Mouse (Mus musculus) kidney, adult 18-20 months (tissue): ENCODE results near the gene Paqr9.

ENCODE experiments used
- DNase-seq: peaks from one replicate; pipeline ENCODE4 v3.0.0; 2021

Paqr9 gene

DNA sequence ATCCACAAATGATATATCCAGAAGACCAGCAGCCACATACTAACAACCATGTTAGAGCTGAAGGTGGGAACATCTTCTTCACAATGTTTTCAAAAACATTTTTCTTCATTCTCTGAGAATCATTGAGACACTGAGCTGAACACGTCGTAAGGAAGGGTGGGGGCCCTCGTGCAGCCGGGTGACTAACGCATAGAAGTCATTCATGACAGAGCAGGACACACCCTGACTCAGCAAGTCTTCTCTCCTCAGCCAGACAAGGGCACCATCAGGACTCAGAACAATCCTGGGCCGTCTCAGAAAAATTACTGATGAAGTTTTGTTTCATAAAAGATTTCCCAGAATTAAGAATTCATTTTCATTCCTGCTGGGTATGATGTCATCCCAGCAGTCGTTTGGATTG, 12.8 kb upstream of the Paqr9 start:
- no peak for DNase-seq

DNA sequence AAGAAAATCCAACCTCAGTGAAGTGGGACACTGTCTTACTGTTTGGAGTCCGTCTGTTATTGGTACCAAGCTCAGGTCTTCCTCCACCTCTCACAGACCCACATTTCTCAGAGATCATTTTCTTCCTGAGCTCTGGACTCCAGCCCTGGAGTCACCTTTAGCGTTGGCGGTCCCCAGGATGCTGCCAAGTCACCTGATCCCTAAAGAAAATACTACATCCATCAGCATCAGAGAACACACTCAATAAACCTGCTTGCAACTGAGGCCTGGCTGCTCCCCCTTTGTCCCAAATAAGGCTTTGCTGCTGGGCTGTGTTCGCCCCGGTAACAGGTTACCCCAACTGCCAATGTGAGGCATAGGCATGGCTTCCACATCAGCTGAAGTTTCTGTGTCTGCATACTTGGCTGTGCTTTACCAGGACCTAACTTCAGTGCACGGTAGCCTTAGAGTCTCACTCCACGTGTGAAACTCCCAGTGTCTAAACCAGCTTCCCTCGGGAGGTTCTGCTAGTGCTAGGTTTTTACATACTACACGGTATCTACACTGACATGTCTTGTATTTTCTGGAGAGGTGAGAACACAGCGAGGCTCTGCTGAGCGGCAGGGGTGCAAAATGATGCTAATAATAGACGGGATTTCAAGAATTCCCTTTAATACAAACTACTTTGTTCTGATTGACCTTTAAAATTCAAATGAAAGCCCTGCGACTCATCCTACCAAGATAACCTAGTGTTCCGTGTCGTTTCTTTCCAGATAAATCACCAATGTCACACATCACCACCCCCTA, 9.6 kb upstream of the Paqr9 start:
- peak; percentile 26 for DNase-seq

DNA sequence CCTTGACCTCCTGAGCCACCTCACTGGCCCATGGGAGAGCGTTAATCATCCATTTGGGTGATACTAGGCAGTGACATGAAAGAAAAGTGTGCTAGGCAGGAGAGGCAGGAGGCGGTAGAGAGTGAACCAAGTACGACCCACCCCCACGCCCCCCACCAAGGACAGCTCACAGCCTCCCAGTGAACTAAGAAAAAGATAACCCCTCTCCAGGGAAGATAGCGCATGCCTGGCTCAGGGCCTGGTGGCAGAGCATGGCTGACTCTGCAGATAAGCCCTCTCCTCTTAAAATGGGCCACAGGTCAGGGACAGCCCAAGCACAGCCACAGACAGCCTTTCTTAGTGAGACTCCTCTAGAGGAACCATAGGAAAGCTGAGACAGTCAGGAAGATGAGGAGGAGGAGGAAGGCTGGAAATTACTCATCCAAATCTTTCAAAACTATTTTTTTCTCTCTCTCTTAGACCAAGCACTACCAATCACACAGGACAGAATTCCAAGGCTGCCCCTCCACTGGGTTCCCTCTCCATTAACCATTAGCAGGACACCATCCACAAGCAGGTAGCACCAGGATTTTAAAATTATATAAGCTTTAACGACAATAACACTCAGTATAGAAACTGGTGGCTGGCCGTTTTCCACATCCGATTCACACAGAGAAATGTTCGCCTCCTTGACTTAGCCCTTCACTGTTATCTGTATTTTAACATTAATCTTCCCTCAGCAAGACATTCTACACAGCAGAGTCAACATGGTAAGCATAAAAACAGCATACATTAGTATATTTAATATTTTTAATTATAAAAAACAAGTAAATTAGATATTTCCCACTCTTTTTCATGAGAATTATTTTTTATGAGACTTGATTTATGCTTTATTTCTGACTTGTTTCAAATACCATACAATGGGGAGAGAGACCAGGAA, 8.3 kb upstream of the Paqr9 start:
- no peak for DNase-seq

DNA sequence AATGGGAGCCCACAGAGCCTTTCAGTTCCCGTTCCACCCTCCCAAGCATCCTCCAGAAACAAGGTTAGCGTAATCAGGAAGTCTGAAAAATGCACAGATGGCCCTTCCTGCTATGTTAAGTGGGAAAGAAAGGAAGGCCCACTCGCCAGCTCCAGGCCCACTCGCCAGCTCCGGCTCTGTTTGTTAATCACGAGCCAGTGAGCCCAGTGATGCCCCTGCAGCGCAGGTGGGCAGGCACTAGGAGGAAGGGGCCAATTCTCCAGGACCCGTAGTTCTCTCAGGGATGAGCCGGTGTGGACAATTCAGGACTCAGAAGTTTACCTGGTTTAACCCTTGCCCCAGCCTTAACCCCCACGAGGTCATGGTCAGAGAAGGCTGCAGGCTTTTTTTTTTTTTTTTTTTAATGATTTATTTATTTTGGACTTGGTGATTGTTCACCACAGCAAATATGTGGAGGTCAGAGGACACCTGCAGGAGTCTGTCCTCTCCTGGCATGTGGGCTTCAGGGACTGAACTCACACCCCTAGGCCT, 7.2 kb upstream of the Paqr9 start:
- peak; percentile 65 for DNase-seq

DNA sequence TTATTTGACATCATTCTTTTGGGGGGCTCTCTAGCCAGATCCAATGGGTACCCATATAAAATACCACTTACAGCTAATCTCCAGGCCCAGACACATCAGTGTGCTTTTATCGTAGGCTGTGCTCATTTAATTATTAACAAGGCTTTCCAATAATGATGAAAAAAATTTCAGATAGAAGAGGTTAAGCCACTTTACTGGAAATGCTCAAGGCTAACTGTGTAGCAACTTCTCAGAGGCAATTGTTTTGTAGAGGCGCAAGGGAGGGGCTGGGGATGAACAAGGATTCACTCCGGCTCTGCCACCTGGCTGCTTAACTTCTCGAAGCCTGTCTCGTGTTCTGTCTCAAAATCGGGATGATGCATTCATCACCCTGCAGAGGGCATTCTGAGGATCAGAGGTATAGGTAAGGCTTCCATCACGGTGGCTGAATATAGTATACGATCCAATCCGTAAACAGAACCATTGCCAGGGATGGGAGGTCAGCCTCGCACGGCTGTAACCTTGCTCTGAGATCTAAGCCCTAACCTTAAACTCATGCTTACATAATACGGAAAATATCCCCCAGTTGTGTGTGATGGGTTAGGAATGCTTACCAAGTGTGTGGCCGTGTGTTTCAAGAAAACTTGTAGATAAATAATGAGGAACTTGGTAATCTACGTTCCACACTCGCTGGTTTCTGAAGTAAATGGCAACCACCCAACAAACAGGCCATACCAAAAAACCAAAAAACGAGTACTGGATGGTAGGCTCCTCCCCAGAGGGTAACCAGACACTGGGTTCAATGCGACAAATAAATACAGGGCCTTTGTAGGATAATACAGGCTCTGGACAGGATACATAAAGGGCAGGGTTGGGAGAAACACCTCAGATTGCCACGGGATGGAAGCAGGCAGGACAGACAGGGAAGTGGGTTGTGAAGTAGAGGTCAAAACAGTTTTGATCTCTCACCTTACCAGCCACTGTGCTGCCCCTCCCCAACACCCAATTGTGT, 4.9 kb upstream of the Paqr9 start:
- DNase-seq, result no peak

DNA sequence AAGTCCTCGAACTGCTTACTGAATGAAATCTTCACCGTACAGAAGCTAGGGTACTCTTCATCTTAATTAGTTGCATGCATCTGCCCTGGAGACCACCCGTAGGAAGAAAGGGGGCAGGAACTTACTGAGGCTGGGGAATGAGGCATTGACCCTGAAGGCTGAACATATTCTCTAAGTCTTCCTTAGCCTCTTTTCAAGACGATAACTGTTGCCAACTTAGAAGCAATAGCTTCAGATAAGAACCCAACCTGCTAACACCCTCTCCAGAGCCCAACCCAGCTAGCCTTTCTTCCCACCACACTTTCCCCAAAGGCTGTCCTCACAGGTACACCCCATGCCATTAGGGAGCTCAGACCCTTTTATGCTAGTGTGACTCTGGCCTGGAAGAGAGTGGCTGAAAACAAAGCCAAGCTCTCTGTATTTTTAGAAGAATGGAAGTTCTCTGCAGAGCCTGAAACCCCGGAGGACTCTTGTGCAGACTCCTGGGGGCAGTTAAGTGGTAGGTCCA, 4.2 kb upstream of the Paqr9 start:
- no peak for DNase-seq

DNA sequence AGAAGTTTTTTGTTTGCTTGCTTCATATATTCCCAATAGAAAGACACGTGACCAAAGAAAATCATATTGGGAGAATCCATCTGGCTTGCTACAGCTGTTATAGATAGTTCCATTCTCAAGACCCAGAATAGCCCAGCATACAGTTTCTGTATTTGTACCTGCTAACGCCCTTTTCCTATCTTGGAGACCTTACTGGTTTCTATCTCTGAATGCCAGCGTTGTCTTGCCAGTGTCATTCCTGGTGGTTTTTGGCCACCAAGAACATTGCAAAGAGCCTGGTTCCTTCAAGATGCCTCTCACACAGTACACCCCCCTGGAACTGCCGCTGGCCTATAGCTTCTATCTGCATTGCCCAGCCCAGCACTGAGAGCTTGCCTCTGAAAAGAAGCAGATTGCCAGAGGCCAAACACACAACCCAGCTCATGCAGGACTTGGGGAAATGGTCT, 3.4 kb upstream of the Paqr9 start:
- DNase-seq, result no peak

DNA sequence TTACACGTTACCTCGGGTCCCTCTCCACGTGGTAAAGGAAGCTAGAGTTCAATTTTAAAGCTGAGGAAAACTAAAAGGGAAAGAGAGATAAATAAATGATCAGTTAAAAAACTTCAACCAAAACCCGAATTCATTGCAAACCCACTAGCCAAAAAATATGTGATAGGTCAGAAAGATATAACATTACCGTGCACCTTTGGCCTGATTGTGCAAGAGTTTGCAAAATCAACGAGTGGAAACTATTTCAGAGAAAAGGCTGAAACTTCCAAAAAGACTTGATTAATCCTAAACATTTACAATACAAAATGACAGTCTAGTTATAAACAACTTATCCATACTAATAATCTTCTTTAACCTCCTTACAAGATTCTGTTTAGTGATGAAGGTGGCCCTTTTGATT, 1.7 kb upstream of the Paqr9 start:
- no peak for DNase-seq

DNA sequence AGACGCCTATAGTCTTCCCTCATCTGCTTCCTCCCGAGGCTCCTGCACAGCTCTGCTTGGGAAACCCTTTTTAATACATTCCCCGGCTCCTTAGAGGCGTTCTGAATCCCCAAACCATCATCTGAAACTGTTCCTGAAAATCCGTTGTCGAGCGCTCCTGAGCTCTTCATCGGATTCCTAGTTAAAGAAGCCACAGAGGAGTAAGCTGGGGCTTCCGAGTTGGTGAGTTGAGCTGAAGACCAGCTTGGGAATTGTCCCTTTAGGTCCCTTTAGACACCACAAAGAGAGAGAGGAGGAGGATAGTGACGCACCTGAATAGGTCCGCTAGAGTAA, 765 bp upstream of the Paqr9 start:
- DNase-seq, result peak; percentile 21

DNA sequence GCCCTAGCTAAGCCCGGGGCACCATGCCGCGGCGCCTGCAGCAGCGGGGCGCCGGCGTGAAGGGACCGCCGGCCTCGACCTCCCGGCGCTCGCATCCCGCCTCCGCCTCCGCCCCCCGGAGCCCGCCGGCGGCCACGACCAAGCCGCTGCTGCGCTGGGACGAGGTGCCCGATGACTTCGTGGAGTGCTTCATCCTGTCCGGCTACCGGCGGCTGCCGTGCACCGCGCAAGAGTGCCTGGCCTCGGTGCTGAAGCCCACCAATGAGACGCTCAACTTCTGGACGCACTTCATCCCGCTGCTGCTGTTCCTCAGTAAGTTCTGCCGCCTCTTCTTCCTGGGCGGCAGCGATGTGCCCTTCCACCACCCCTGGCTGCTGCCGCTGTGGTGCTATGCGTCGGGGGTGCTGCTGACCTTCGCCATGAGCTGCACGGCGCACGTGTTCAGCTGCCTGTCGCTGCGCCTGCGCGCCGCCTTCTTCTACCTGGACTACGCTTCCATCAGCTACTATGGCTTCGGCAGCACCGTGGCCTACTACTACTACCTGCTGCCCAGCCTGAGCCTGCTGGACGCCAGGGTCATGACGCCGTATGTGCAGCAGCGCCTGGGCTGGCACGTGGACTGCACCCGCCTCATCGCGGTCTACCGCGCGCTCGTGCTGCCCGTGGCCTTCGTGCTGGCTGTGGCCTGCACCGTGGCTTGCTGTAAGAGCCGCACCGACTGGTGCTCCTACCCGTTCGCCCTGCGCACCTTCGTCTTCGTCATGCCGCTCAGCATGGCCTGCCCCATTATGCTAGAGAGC, 679 bp downstream of the Paqr9 start:
- peak; percentile 73 for DNase-seq

DNA sequence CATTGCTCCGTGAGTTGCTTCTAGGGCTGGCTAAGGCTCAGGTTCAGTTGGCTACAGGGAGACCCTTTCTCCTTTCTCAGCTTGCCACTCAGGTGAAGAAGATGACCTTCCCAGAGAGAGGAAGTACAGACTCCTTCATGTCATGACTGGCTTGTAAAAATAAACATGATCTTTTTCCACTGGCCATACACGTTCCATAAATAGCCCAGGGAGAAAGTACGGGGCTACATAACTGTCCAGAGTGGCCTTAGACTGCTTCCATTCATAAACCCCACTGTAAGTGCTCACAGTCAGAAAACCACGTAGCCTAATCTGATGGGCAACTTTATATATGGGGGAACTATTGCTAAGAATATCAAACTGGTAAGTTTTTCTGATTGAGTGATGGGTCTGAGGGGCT, 4.6 kb downstream of the Paqr9 start:
- no peak for DNase-seq

DNA sequence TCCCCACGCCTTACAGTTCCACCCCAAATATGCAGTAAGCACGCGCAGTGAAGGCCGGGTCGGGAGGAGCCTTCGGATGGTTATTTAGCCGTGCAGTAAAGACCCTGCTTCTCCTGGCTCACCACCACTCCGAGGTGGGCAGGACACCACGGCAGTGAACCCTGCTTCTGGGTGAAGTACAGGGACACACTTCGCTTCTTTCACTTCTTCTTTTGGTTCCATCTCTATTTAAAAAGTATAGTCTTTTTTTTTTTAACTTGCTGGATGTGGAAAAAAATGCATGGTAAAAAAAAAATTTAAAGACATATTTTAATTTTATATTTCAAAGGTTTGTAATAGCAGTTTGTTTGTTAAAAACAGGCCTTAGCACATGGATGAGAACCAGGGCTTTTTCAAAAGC, 6.9 kb downstream of the Paqr9 start:
- DNase-seq, result no peak

DNA sequence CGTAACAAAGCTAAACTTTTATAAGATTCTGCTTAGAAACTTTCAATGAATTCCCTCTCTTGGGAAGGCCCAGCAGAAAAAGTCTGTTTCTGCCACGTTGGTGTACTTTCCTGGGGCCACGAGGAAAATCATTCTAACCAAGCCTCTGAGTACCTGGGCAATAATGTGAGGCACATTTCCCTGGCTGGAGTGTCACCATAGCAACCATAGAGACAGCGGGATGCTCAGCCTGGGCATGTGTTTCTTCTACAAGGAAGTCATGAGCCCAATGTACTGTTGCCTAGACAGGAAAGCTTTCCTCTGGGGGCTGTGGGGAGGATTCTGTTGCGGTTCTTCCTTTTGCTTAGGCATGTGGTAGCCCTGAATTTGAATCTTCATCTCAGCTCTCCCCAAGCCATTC, 7.5 kb downstream of the Paqr9 start:
- DNase-seq, result no peak

DNA sequence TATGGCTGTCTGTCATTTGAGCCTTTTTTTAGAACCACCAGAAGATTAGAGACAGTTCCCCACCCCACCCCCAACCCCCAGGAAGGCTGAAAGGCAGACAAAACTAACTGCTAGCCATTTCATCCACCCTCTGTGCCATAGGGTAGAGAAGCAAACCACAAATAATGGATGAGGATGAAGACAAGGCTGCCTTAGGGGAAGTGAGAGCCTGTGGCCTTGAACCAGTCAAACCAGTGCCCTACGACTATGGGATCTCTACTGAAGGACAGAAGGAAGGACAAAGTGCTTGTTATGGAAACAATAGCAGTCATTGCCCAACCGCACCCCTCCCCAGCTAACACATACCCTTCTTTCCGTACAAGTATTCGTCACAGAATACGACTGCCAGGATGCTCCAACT, 9.8 kb downstream of the Paqr9 start:
- DNase-seq, result no peak

DNA sequence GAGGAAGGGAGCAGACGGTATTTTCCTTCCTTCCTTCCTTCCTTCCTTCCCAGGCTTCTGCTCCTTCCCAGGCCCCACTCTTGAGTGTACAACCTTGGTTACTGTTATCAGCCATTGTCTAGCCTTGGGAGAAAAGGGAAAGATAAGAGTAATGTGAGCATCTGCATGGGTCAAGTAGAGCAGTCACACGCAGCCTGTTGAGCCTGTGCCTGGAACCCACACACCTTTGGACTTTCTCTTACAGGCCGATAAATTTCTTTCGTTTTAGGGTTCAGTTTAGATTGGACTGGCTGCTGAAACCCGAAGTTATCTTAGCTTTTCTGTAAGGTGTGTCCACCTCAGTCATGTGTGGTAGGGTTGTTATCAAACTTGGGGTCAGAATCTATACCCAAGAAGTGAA, 10.5 kb downstream of the Paqr9 start:
- no peak for DNase-seq

DNA sequence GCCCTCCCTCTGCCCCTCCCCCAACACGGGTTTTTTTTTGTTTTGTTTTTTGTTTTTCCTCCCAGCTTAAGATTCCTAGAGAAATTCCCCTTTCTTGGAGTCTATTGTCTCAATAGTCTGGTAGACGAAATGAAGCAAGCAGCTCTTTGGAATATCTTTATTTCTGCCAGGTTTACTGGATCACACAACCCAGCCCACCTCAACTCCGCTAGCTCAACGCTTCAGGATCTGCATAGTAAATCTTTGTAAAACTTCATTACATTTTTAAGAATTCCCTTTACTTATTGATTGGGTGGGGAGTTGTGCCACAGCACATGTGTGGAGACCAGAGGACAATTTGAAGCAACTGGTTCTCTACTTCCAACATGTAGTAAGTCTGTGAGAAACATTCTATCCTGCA, 11.1 kb downstream of the Paqr9 start:
- no peak for DNase-seq

DNA sequence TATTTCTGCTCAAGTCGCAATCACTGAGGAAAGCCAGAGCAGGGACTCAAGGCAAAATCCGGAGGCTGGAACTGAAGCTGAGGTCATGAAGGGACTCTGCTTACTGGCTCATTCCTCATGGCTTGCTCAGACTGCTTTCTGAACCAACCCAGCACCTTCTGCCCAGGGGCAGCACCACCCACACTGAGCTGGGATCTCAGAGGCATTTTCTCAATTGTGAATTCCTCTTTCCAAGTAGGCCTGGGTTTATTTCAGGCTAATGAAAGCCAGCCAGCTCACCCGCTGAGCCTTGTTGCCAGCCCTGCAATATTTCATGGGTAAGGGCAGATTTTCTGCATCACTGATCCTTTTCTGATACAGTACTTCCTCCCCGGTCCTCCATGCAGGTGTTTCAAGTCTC, 12.0 kb downstream of the Paqr9 start:
- DNase-seq, result no peak

DNA sequence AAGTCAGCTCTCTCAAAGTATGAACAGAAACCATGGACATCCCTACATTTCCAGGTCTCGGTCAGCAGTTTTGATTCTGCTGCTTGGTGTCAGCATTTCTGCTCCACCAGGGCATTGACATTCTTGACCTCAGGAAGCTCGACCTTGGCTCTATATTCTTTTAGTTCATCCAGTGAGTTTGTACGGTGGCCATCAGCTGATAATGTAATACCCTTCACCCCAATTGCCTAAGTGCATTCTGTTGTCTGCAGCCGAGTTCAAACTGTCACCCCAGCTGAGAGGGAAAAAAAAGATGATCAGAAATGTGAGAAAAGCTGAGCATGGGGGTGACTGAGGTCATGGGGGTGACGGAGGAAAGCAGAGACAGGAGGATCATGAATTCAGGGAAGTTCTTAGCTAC, 13.1 kb downstream of the Paqr9 start:
- no peak for DNase-seq

DNA sequence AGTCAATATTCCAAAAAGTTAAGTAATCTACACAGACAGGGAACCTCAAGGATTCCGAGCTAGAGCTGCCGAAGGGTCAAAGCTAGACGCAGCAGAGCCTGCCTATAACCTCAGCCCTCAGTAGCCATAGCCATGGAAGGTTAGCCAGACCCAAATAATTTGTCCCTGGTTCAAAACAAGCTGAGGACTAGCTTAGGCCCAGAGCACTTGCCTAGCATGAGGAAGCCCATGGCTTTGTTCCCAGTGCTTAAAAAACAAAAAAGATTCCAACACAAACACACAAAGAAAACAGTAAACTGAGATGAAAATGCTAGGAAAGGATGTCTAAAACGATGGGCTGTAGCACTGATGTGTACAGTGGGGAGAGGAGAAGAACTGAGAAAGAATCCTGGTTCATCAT, 14.7 kb downstream of the Paqr9 start:
- no peak for DNase-seq

DNA sequence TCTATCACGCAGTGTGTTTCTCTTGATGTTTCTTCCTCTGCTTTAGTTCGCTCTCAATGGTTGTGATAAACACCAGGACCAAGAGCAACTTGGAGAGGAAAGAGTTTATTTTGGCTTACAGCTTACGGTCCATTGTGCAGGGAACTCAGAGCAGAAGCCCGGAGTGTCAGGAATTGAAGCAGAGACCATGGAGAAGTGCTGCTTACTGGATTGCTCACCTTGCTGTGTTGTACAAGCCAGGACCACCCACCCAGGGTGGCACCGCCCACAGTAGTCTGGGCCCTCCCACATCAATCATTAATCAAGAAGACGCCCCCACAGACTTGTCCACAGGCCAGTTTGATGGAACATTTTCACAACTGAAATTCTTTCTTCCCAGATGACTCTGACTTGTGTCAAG, 18.0 kb downstream of the Paqr9 start:
- no peak for DNase-seq

DNA sequence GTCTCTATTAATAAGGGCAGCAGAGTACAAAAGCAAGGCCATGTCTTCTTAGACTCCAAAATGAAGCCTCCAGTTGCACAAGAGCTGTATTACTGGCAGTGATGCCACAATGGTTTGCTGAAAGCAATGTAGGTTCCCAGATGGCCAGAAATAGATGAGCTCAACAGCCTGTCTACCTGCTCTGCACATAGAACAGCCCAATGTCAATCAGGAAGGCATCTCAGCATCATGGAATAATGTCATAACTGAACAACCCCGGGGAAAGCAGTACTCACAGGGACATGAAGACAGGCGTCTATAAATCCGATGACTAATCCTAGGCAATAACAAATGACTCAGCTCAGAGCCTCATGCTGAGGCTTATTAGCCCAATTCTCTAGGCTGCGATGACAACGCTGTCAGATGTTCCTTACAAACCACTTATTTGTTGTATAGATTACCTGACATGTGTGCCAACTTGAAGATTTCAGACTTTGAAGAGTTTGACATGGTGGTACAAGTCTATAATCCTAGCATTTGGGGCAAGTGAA, 19.0 kb downstream of the Paqr9 start:
- DNase-seq, result no peak
